Mouse (Mus musculus) thymus, adult 2 months (tissue): ENCODE measurements around the gene Imp3.

ENCODE experiments used
- CTCF ChIP-seq: fragments of 200-500 bp; IDR thresholded peaks from 2 replicates; pipeline ENCODE4 v1.5.1; 2012; ENCODE audit warnings: mild to moderate bottlenecking, control low read depth, low read length, moderate library complexity, borderline replicate concordance; ENCODE audit not compliant: control insufficient read depth, poor library complexity, insufficient read depth; ENCODE audit errors: extremely low read depth
- POLR2A ChIP-seq: fragments of 200-500 bp; IDR thresholded peaks from 2 replicates; pipeline ENCODE4 v1.6.1; 2012; ENCODE audit warnings: mild to moderate bottlenecking, low read length, control low read depth, moderate library complexity; ENCODE audit not compliant: control insufficient read depth, poor library complexity, insufficient read depth; ENCODE audit errors: extremely low read depth

DNA sequence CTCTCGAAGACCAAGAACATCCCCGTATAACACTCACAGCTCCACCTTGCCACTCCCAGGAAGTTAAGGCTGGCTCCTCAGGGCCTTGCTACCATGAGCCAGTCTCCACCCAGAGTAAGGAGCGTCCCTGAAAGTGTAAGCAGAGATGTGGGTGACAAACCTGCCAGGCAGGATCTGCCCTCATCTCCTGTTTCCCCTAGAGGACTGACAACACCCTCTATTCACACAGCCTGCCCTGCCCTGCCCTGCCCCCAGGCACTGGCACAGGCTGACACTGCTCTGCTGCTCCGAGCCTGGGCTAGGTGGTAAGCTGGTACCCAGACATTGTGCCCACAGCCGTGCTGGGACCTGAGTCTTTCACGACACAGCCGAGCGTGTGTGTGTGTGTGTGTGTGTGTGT lies 36.1 kb upstream of the Imp3 start:
- TF ChIP-seq CTCF (no peak), POLR2A (no peak)
